Mouse (Mus musculus) mouse embryonic stem cell (cell line): Measurements from ENCODE around the gene Tlk2.

Experiments
- in situ Hi-C, 2 experiments: fragments of 300-500 bp; cut with MboI; formaldehyde crosslinking; loops; 1 replicate in 1 of 2; 3 replicates in 1 of 2; pipeline ENCODE4 v1.14.3; 2019 to 2020; ENCODE audit warnings: low sequenced_read_pairs in 2 of 2, low pct_unique_long_range_greater_than_20kb in 1 of 2, mixed read lengths in 1 of 2; ENCODE audit not compliant: unreplicated experiment in 1 of 2

Gene Tlk2

GRCm38 (mm10) chr11:105292124-105293071, 113.8 kb downstream of the Tlk2 start, which contains the start of gene Mrc2:
TSS of gene Mrc2 (plus strand) at chr11:105292643.
- in situ Hi-C loops = no loop called here

GRCm38 (mm10) chr11:105293101-105293581, 114.5 kb downstream of the Tlk2 start:
- in situ Hi-C loops = no loop called here

- in situ Hi-C loops = no loop called here
Observed at GRCm38 (mm10) chr11:105293901-105294494, 115.4 kb downstream of the Tlk2 start.

DNA sequence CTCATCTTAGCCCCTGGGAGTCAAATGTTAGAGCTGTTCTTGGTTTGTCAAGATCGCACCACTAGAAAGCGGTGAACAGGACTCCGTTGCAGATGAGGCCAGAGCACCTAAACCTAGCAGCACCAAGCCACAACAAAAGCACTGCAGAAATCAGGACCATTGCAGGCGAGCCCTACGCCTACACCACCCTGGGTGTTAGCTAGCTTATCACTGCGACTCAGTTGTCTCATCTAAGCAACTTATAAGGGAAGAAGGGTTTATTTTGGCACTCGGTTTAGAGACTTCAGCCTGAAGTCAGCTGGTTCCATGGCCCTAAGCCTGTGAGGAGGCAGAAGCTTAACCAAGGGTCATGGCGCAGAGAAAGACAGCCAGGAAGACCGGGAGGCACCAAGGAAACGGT, 117.5 kb downstream of the Tlk2 start:
- in situ Hi-C loops = no loop called here

- in situ Hi-C loops = no loop called here
Observed at GRCm38 (mm10) chr11:105310197-105310596, 131.6 kb downstream of the Tlk2 start.

- in situ Hi-C loops = no loop called here
Observed at GRCm38 (mm10) chr11:105311291-105311975, 132.8 kb downstream of the Tlk2 start.

GRCm38 (mm10) chr11:105312311-105312942, 133.8 kb downstream of the Tlk2 start:
- in situ Hi-C loops = no loop called here

DNA sequence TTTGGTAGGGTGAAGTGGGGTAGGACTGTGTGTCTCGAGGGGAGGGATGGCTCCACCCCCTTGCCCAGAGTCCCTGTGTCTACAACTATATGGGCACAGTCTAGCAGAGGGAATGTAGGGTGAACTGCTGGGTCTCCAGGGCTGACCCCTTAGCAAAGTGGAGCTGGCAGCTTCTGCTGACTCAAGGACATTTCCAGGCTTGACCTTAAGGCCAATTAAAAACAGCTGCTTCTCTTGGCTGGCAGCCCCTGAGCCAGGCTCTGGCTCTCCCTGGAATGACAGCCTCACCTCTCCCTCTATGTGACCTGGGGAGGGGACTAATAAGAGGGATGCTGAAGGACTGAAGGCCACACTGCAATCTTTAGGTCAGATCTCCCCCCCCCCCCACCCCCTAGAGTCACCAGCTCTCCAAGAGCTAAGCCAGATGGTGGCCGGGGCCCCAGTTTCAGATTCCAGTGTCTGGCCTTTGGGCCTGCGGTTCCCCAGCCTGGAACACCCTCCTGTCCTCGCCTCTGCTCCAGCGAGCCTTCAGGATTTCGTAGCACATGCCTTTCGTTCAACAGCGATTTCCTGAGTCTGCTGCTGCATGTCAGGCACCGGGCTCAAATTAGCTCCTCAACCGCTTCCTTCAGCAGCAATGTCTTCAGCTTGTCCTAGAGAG, 134.5 kb downstream of the Tlk2 start:
- in situ Hi-C loops = no loop called here

DNA sequence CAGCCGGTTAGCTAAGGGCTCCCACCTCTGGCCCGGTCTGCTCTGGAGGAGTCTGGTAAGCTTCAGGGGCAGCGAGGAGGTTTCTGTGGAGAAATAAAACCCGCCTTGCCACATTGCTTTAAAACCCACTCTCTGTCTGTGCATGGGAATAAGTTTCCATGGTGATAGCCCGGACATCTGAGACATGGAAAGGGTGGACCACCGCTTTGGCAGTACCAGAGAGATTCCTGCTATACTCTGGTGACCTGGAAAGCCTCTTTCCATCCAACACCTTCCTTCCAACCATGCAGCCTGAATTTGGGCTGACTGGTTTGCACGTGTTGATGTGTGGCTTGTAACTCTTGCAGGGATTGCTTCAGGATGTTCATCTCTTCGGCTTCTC, 135.0 kb downstream of the Tlk2 start:
- in situ Hi-C loops = no loop called here

DNA sequence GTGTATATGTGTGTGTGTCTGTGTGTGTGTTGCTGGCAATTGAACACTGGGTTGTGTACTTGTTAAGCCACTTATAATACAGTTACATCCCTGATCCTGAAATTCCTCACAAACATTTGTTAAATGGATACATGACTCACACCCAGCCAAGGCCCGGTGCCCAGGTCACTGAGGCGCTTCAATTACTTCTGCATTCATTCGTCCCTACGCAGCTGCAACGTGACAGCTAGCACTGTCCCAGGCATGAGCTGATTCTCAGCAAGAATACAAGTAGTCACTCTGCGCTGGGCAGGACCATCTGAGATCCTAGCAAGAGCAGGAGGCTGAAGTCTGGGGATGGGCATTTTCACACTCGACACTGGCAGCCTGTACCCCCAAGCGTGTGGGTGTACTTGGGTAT, 136.7 kb downstream of the Tlk2 start:
- in situ Hi-C loops = no loop called here

DNA sequence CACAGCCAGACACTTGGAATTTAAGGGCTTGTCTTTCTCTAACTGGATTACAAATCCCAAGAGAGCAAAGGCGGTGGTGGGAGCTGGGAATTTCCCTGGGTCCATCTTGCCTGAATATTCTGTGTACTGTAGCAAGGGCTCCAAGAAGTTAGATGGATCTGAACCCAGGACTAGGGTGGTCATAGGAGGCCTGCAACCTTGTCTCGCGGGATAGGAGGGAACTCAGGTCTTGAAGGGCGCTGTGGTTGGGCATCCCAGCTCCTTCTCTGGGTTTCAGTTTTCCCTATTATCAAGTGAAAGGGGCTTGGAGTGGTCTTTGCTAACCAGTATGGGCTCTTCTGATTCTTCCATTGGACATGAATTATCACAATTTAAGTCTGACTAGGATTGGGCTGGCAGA, 137.5 kb downstream of the Tlk2 start:
- in situ Hi-C loops = no loop called here

DNA sequence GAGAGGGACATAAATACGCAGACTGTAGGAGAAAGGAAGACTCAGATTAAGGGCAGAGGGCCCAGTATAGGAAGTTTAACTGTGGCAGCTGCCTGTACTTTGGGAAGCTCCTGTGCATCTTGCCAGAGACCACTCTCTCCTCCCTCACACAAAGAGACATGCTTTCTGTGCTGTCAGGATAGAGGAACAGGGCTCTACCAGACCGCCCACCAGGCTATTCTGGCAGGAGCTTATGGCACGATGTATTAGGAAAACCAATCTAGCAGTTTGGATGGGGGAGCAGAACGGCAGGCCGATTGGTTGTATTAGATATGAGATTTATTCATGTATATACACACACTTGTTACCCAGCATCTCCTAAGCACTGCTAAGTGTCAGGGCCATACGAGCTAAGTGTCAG, 139.2 kb downstream of the Tlk2 start:
- in situ Hi-C loops = no loop called here

- in situ Hi-C loops = no loop called here
Observed at GRCm38 (mm10) chr11:105321090-105321489, 142.5 kb downstream of the Tlk2 start.

DNA sequence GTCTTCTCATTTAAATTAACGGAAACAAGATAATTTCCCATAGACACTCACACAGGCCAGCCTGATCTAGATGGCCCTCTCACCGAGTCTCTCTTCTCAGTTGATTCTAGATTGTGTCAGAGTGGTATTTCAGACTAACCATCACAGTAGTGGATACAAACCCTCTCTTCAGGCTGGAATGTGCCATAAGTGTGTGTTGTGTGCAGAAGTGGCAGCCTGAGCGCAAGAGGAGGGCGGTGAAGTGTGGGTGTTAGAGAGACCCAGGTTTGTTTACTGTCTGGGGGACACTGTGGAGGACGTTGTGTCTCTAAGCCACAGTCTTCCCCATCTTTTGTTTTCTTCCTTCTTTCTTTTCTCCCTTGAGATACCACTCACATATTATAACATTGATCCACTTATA, 144.9 kb downstream of the Tlk2 start:
- in situ Hi-C loops = no loop called here

DNA sequence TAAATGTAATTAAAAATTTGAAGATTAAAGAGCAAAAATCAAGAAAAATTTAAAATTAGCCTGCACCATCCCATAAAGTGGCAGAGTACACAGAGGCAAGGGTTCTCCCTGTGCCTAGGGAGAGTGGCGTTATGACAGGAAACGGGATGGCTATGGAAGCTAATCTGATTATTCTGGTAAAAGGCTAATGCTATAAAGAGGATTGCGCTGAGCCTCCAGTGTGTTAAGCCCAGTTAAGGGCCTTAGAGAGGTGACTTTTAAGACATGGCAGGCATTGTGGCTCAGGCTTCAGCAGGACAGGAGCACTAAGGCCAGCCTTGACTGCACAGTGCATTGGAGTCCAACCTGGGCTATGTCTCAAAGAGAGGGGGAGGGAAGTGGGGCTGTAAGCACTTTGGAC, 148.5 kb downstream of the Tlk2 start:
- in situ Hi-C loops = no loop called here

DNA sequence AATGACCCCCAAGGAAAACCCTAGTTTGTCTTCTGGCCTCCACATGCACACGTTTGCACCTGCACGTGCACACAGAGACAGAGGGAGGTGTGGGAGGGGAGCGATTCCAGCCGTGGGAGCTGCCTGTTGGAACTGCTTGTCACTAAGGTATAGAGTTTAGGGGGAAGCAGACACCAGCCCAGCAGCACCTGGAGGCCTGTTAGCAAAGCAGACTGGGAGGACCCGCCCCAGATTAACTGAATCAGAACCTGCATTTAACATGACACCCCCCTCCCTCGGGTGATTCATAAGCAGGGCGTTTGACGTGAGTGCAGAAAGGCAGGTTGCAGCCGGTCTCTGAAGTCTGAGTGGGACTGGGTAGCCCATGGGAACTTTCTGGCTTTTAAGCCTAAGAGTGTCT, 151.4 kb downstream of the Tlk2 start:
- in situ Hi-C loops = no loop called here

GRCm38 (mm10) chr11:105331129-105331528, 152.5 kb downstream of the Tlk2 start:
- in situ Hi-C loops = no loop called here

- in situ Hi-C loops = no loop called here
Observed at GRCm38 (mm10) chr11:105331732-105332131, 153.1 kb downstream of the Tlk2 start.
